Mouse (Mus musculus): ENCODE measurements around the gene Zfp420. TPM values are rescaled to one million over a fixed set of nuclear protein-coding genes. Genes with fewer than 3 reads are reported as not detected.

Gene Zfp420
- polyA plus RNA-seq (2012; ENCODE audit: insufficient read depth, insufficient read length, missing spikeins), result 2.2 and 2.8 TPM in 2 replicates

DNA sequence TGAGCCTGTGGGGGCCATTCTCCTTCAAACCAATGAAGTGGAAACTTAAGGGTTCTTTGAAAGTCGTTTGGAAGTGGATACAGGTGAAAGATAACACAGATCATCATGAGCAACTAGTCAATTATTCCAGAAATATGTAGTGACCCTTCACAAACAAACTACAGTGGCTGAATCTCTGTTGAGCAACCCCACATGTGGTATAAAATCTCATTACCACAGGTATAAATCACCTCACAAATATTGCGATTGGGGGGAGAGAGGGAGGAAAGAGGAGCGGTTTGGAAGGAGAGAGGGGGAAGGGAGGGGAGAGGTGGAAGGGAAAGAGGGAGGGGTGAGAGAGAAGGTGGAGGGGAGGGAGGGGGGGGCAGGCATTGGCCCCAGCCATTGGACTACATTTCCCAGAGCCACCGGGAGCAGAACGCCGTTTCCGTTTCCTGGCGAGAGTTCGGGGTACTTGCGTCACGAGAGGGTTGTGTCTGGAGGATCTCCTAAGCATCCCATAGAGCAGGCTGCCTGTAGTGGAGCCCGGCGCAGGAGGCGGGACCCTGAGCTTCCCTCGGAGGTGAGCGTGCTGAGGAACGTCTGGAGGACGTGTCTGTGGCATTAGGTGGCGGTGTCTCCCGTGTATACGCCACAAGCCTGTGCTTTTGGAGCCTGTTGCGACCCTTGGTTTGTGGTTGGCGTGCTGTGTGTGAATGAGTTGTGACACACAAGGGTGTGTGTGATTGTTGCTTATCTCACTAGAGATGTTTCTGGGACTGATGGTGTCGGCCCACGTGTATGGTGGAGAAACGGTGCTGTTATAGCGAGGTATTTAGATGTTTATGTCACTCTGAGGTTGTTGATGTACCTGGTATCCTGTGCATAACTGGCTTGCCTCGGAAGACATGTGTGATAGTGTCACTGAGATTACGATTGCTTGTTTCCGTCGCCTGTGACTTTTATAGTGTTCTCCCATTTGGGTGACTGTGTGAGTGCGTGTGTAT lies at the start of gene Zfp420:
TSS of gene Zfp420 (plus strand) at position 448 of the 986 bp plus-strand sequence.
- no peaks in the 10 kb centered on the region for H3K4me1 ChIP-seq (ENCODE audit: control insufficient read depth, insufficient read depth, insufficient read length, low read length)
- H3K27ac ChIP-seq (replicated peaks; ENCODE audit: low read depth, low read length), result no peak within 1 kb of the TSS
- peak within 1 kb of the TSS; percentile 71 for H3K4me3 ChIP-seq (ENCODE audit: insufficient read depth, low read depth, low read length)

DNA sequence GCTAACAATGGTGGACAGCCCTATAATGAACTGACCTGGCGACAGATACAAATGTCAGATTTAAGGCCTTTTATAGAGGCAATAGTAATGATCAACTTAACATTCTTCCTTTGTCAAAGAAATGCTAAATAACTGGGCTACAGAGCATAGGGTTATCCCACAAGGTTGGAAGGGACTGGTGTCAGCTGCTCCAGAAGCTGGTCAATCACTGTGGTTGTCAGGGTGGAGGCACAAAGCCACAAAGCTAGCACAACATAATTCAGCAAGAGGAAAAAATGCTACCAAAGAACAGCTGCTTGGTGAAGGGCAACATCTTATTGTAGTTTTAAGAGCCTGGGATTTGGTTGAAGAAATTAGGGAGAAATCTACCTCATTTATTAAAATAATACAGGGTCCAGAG lies 47.5 kb upstream of the Zfp420 start:
- Histone ChIP-seq H3K27ac (replicated peaks; ENCODE audit: low read depth, low read length) (no peak overlapping the region), H3K4me3 (ENCODE audit: insufficient read depth, low read depth, low read length) (no peak overlapping the region), H3K4me1 (ENCODE audit: control insufficient read depth, insufficient read depth, insufficient read length, low read length) (peaks cover 6% of the 10 kb centered on the region; the same call in 1 of the 2 replicates)

DNA sequence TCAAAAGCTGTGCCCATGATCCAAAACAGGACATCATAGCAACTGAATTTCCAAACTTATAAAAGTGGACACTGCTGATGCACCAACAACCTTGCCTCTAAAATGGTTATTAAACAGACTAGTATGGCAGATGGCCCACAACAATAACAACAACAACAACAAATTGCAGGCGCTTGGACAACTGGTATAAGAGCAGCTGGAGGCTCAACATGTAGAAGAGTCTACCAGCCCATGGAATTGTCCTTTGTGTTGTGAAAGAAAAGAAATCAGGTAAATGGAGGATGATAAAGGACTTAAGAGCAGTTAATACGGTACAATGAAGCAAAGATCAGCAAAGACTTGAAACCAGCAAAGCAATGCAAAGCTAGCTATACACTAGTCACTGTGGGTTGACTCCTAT lies 45.4 kb upstream of the Zfp420 start:
- no peak overlapping the region for H3K27ac ChIP-seq (replicated peaks; ENCODE audit: low read depth, low read length)

DNA sequence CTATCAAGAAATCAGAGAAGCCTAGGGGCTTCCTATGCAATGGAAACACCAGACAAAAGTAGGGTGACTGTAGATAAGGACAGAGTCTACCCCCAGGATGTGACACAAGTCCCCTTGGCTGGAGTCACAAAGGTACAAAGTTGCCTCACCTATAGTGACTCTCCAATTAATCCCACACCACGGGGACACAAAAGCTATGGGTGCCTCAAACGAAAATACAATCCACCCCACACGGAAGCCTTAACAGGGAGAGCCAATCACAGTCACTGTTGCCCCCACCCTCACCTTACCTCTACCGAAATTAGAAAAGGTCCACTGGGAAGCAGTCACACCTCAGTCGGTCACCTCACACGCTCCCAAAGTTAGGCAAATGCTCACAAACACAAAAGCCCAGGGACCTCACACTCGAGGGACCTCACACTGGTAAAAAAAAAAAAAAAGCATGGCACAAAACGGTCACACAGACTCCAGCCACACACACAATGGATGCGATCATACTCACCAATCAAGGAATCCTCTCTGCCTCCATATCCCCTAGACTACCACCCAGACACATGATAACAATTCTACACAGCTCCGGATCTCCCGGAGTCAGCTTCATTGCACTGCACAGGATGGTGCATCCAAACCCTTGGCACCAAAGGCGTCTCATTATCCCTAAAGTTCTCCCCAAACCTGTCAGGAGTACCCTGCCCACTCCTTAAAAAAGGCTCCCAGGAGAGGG lies 44.6 kb upstream of the Zfp420 start:
- Histone ChIP-seq H3K4me3 (ENCODE audit: insufficient read depth, low read depth, low read length) (peak overlapping the region; percentile 67), H3K27ac (replicated peaks; ENCODE audit: low read depth, low read length) (peak overlapping the region; percentile 40; the same call in 1 of the 2 replicates), H3K4me1 (ENCODE audit: control insufficient read depth, insufficient read depth, insufficient read length, low read length) (peaks cover 9% of the 10 kb centered on the region; the same call in 1 of the 2 replicates)

More for the DNA sequence above, 45.4 kb upstream of the Zfp420 start:
- H3K4me3 ChIP-seq (ENCODE audit: insufficient read depth, low read depth, low read length), result no peak overlapping the region
- H3K4me1 ChIP-seq (ENCODE audit: control insufficient read depth, insufficient read depth, insufficient read length, low read length), result peaks cover 9% of the 10 kb centered on the region; the same call in 1 of the 2 replicates

DNA sequence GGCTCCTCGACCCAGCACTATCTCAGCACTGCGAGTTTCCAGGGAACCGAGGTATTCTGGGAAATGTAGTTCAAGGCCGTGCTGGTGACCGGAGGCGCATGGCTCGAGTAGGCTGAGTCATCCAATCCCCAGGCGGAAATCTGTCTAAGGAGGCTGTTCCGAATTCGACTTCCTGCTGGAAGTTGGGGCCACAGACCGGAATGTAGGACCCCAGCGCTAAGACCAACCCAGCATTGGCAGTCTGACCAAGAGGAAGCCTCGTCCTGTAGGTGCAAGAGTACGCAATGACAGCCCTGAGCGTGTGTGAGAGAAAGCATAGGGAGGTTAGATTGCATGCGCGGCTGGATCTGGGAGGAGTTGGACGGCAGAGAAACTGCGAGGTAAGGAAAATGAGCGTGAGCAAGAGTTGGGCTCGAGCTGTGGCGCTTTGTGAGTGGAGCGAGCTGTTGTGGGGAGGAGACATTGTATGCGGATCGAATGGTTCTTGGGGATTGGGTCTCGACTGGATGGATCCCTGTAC lies 43.8 kb upstream of the Zfp420 start, which contains the start of gene Zfp790:
TSS of gene Zfp790 (plus strand) at position 205 of the 520 bp plus-strand sequence.
- H3K27ac ChIP-seq (replicated peaks; ENCODE audit: low read depth, low read length), result peak within 1 kb of the TSS; percentile 91

DNA sequence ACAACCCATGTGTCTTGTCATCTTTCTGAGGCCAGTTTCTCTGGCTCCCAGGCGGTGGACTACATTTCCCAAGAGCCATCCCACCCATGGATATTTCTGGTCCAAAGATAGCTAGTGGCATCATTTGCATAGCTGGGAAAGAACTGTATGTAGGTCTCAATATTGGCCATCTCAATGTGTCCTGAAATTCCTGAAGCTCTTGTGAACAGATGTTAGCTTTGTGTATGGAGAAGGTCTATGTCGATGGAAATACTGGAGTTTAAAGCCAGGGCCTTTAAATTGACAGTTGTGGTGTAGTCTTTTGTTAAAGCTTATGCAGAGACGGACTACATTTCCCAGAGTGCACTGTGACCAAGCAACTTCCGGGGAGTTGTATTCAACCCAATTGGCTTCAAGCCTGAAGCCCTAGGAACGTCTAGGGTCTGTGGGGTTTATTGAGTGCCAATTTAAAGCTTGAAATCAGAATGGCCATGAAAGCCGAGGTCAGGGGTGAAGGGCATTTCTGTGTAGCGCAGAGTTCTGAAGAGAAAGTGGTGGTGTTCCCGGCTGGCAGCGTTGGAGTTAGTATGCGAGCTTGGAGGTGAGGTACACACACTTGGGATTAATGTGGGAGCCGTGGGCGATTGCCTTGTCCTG lies 41.0 kb upstream of the Zfp420 start:
- Histone ChIP-seq H3K4me1 (ENCODE audit: control insufficient read depth, insufficient read depth, insufficient read length, low read length) (peaks cover 9% of the 10 kb centered on the region; the same call in 1 of the 2 replicates), H3K4me3 (ENCODE audit: insufficient read depth, low read depth, low read length) (peak overlapping the region; percentile 85), H3K27ac (replicated peaks; ENCODE audit: low read depth, low read length) (peak overlapping the region; percentile 79)

More for the DNA sequence above, 43.8 kb upstream of the Zfp420 start, which contains the start of gene Zfp790:
- H3K4me3 ChIP-seq (ENCODE audit: insufficient read depth, low read depth, low read length), result peak within 1 kb of the TSS; percentile 86
- peaks cover 9% of the 10 kb centered on the region; the same call in 1 of the 2 replicates for H3K4me1 ChIP-seq (ENCODE audit: control insufficient read depth, insufficient read depth, insufficient read length, low read length)

DNA sequence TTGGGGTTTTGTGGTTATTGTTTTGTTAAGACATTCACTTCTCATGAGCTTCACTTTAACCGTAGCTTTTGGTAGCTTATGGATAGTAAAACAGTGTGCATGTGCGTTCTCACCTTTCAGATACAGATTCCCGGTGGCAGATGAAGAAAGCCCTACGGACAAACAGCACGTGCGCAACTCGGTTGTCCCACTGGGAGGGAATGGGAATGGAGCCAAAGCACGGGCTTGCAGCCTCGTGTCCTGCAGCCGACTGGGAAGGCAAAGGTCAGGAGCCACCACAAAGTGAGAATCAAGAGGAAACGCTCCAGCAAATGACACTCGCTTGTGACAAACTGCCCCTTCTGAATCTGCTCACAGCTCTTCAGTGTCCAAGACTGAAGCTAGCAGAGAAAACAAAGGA lies 31.8 kb upstream of the Zfp420 start:
- Histone ChIP-seq H3K4me1 (ENCODE audit: control insufficient read depth, insufficient read depth, insufficient read length, low read length) (no peaks in the 10 kb centered on the region), H3K4me3 (ENCODE audit: insufficient read depth, low read depth, low read length) (no peak overlapping the region)

DNA sequence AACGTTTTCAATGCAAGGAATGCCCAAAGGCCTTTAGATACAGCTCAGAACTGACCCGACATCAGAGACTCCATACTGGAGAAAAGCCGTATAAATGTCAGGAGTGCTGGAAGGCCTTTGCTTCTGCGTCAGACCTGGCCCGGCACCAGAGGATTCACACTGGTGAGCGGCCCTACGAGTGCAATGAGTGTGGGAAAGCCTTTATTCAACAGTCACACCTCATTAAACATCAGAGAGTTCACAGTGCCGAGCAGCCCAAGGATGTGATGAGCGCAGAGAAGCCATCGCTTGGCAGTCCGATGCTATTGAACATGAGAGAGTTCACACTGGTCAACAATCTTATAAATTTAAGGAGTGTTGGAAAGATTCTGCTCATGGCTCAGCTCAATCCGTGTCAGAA lies 30.0 kb upstream of the Zfp420 start:
- no peak overlapping the region for H3K4me3 ChIP-seq (ENCODE audit: insufficient read depth, low read depth, low read length)
- H3K4me1 ChIP-seq (ENCODE audit: control insufficient read depth, insufficient read depth, insufficient read length, low read length), result no peaks in the 10 kb centered on the region
- no peak overlapping the region for H3K27ac ChIP-seq (replicated peaks; ENCODE audit: low read depth, low read length)

More for the DNA sequence above, 31.8 kb upstream of the Zfp420 start:
- H3K27ac ChIP-seq (replicated peaks; ENCODE audit: low read depth, low read length), result no peak overlapping the region

DNA sequence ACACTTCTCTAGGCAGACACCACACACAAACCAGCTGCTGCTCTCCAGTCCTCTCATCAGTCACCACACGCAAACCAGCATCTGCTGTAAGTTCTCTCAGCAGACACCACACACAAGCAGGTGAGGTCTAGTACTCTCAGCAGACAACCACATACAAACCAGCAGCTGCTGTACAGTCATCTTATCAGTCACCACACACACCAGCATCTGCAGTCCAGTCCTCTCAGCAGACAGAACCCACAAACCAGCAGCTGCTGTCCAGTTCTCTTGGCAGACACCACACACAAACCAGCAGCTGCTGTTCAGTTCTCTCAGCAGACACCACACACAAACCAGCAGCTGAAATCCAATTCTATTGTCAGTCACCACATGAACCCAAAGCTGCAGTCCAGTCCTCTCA lies 23.0 kb upstream of the Zfp420 start:
- no peaks in the 10 kb centered on the region for H3K4me1 ChIP-seq (ENCODE audit: control insufficient read depth, insufficient read depth, insufficient read length, low read length)
- no peak overlapping the region for H3K27ac ChIP-seq (replicated peaks; ENCODE audit: low read depth, low read length)
- H3K4me3 ChIP-seq (ENCODE audit: insufficient read depth, low read depth, low read length), result no peak overlapping the region

DNA sequence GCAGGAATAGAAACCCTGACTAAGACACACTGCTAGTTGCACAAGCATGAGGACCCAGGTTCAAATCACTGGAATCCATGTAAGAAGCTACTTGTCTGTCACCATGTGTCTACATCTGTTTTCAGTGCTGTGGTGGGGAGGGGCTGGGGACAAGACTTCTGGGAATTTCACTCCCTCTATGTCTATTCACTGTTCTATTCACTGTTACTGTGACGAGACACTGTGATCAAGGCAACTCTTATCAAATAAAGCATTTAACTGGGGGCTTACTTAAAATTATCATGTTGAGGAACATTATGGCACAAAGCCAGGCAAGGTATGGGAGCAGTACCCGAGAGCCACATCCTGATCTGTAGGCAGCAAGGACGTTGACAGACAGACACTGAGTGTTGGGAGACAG lies 20.5 kb upstream of the Zfp420 start:
- Histone ChIP-seq H3K4me3 (ENCODE audit: insufficient read depth, low read depth, low read length) (no peak overlapping the region), H3K4me1 (ENCODE audit: control insufficient read depth, insufficient read depth, insufficient read length, low read length) (no peaks in the 10 kb centered on the region), H3K27ac (replicated peaks; ENCODE audit: low read depth, low read length) (no peak overlapping the region)

DNA sequence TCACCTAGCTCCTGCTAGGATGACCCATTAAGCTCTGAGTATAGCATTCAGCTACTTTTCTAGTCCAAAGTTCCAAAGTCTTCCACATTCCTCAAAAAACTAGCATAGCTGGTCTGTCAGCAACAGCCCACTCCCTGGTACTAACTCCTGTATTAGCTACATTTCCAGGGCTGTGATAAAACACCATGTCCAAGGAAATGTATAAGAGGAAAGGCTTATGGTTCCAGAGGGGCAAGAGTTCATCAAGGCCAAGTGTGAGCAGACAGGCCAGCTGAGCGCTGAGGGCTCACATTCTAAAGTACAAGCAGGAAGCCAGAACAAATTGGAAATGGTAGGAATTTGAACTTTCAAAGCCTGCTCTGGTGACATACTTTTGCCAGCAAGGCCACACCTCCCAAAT lies 17.7 kb upstream of the Zfp420 start:
- H3K4me1 ChIP-seq (ENCODE audit: control insufficient read depth, insufficient read depth, insufficient read length, low read length), result no peaks in the 10 kb centered on the region
- H3K27ac ChIP-seq (replicated peaks; ENCODE audit: low read depth, low read length), result no peak overlapping the region
- H3K4me3 ChIP-seq (ENCODE audit: insufficient read depth, low read depth, low read length), result no peak overlapping the region

DNA sequence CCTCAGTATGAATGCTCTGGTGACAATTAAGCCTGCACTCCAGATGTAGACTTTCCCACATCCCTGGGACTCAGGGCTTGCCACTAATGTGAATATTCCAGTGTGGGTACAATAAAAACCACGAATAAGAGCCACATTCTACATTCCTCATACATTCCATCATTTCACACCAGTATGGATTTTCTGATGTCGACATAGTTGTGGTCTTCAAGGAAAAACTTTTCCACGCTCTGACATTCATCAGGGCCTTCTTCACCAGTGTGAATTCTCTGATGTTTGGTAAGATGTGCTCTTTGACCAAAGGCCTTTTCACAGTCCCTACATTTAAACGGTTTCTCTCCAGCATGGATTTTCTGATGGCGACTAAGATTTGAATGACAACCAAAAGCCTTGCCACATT lies 15.2 kb upstream of the Zfp420 start:
- H3K4me3 ChIP-seq (ENCODE audit: insufficient read depth, low read depth, low read length), result no peak overlapping the region
- H3K4me1 ChIP-seq (ENCODE audit: control insufficient read depth, insufficient read depth, insufficient read length, low read length), result no peaks in the 10 kb centered on the region
- H3K27ac ChIP-seq (replicated peaks; ENCODE audit: low read depth, low read length), result no peak overlapping the region

DNA sequence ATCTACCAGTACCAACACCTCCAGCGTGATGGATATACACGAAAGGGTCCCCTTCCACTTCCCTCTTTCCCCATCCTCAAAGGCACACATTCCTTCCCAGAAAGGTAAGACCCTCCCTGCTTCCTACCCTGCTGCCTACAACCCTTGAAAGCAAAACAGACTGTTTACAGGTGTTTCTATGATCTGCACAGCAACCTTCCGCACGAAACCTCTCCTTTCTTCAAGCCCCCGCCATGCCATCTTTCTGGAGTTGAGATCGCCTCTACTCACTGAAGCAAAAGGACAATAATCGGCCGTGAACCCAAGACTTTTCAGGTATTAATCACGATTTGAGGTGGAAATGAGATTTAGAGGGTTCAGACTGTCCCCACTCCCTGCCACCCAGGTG lies 7.0 kb upstream of the Zfp420 start:
- Histone ChIP-seq H3K4me1 (ENCODE audit: control insufficient read depth, insufficient read depth, insufficient read length, low read length) (peaks cover 6% of the 10 kb centered on the region; the same call in 1 of the 2 replicates), H3K27ac (replicated peaks; ENCODE audit: low read depth, low read length) (no peak overlapping the region), H3K4me3 (ENCODE audit: insufficient read depth, low read depth, low read length) (peak overlapping the region; percentile 77)

DNA sequence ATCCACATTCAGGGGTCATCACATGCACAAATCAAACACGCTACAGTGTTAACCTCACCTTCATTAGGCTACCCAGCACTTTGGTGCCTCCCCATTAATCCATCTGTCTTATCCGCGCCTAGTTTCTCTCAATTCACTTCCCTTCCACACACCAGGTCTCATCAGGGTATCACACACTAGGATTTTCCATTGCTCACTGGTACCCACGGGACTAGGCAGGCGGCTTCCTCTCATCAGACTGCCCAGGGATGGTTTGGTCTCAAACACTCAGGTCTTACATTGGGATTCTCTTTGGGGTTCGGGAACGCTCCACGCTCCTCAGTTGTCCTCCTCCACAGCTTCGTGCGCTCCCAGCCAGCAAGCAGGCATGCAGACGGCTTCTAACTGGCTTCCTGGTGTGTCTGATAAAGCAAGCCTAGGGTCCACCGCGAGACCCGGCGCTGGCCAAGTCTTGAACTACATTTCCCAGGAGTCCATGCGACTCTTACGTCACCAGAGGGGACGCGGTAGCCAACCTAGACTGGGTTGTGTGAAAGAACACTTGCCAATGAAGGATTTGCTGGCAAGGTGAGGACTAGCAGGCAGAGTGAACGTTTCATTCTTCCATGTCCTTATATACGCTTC lies 6.4 kb upstream of the Zfp420 start, which contains the start of gene Zfp940:
TSS of gene Zfp940 (minus strand) at position 451 of the 624 bp plus-strand sequence.
- peaks cover 6% of the 10 kb centered on the region; the same call in 1 of the 2 replicates for H3K4me1 ChIP-seq (ENCODE audit: control insufficient read depth, insufficient read depth, insufficient read length, low read length)
- H3K27ac ChIP-seq (replicated peaks; ENCODE audit: low read depth, low read length), result no peak within 1 kb of the TSS
- H3K4me3 ChIP-seq (ENCODE audit: insufficient read depth, low read depth, low read length), result peak within 1 kb of the TSS; percentile 77

Measured in brown adipose tissue, adult 24 weeks (tissue).